Mouse (Mus musculus): ENCODE measurements around the gene Slc48a1. TPM values are rescaled to one million over a fixed set of nuclear protein-coding genes. Genes with fewer than 3 reads are reported as not detected.

Slc48a1 gene
- total and polyA plus RNA-seq, 2 experiments from 2014 or later = 78.8 to 152 TPM

DNA sequence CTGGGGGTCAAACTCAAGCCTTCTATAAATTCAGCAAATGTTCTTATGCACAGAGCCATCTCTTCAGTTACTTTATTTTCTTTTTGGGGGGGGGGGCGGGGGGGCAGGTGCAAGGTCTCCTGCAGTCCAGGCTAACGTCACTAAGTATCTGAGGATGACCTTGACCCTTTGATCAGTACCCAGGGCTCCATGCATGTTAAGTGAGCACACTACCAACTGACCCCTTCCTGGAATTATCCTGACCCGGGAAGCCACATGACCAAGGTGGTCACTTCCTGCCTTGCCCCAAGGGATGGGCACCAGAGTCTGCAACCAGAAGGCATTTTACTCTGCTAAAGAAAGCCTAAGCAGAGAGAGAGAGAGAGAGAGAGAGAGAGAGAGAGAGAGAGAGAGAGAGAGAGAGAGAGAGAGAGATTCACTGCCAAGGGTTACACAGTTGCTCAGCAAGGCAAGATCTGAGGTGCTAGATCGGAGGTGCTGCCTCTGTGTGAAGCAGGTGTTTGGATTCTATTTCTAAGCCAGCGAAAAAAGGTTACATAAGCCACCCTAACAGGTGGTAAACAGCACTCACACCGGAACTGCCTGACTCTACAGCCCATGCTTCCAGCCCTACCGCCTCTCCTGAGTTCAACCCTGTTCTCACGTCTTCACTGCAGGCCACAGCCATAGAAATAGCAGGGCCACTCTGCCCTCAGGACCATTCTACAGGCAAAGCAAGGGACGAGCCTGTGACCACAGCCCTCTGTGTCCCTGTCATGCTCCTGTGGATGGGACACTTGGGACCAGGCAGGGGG, 14.9 kb upstream of the Slc48a1 start:
- Histone ChIP-seq H3K4me3 (ENCODE audit: low read depth, low read length) (no peak overlapping the region), H3K27ac (ENCODE audit: low read depth, low read length) (no peak overlapping the region), H3K4me2 (ENCODE audit: low read depth, low read length, poor library complexity, severe bottlenecking) (no peak overlapping the region; the same call in 1 of the 2 replicates), H3K9me3 (ENCODE audit: low read length) (no peaks in the 10 kb centered on the region), H3K27me3 (ENCODE audit: insufficient read depth, low read length) (no peaks in the 10 kb centered on the region), H3K9ac (replicated peaks; ENCODE audit: low read length, poor library complexity, severe bottlenecking) (no peak overlapping the region), H3K36me3 (ENCODE audit: insufficient read depth, low read length) (peaks cover 17% of the 10 kb centered on the region), H3K4me1 (ENCODE audit: insufficient read depth, low read length) (peaks cover 4% of the 10 kb centered on the region; the same call in 1 of the 2 replicates)
- 72% methylated on average over 9 of the region's 9 CpGs for WGBS
- no peak for TF ChIP-seq CTCF (IDR thresholded peaks at IDR 0.05)
- no peak for DNase-seq (ENCODE audit: low spot score)
- ATAC-seq (ENCODE audit: low FRiP score) = no peak

DNA sequence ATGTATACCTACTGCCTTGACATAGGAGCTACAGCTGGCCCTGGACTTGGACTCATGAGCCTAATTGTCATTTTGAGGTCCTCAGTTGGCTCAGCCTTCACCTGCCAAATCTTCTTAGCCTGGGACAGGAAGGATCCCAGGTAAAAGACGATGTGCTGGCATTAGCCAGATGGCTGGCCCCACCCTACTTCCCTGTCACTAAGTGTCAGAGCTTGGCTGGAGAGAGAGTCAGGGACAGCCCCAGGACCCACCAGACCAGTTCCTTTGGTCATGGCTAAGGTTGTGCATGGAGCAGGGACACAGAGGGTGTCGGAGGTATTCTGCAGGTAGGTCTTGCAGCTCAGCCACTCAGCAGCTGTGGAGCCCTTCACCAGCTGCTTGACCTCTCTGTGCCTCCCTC, 13.8 kb upstream of the Slc48a1 start:
- H3K9ac ChIP-seq (replicated peaks; ENCODE audit: low read length, poor library complexity, severe bottlenecking) = no peak overlapping the region
- TF ChIP-seq CTCF (IDR thresholded peaks at IDR 0.05) = no peak
- WGBS = 90% methylated on average over 2 of the region's 2 CpGs
- ATAC-seq (ENCODE audit: low FRiP score) = no peak
- H3K9me3 ChIP-seq (ENCODE audit: low read length) = no peaks in the 10 kb centered on the region
- H3K36me3 ChIP-seq (ENCODE audit: insufficient read depth, low read length) = peaks cover 10% of the 10 kb centered on the region
- no peak overlapping the region for H3K27ac ChIP-seq (ENCODE audit: low read depth, low read length)
- no peak overlapping the region for H3K4me3 ChIP-seq (ENCODE audit: low read depth, low read length)
- H3K4me2 ChIP-seq (ENCODE audit: low read depth, low read length, poor library complexity, severe bottlenecking) = no peak overlapping the region; the same call in 1 of the 2 replicates
- no peak for DNase-seq (ENCODE audit: low spot score)
- 0 out of 2 replicates have a peak, but pooled peaks cover under 1% of the 10 kb centered on the region for H3K27me3 ChIP-seq (ENCODE audit: insufficient read depth, low read length)
- peaks cover 10% of the 10 kb centered on the region for H3K4me1 ChIP-seq (ENCODE audit: insufficient read depth, low read length)

DNA sequence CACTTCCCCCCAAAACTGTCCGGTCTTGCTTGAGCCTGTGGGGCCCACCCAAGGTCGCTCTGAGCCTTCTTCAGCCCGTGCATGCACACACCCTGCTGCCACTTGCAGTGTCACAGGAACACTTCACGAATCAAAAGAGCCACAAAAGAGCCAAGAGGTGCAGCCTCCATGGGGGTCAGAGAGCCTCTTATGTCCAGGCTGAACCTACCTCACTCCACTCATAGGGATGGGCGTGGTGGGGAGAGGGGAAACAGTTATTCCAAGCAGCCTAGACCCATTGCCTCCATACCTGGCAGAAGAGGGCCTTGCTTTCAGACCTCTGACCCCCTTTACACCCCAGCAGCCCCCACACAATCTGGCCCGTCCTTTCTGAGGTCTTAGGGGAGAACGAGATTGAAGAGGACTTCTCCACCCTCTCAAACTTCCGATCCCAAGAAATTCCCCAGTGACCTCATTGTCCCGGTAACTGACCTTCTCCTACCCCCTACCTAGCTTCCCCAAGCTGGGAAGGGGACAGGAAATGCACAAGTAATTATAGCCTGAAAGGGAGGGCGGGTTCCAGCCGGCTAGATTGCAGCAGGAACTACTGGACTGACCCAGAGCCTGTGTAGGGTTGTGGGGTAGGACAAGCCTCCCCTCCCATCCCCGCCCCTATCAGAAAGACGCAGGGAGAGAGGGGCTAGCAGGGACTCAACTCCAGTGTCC, 13.1 kb upstream of the Slc48a1 start:
- TF ChIP-seq CTCF (IDR thresholded peaks at IDR 0.05) = no peak
- no peak for DNase-seq (ENCODE audit: low spot score)
- peak overlapping the region; percentile 46 for H3K4me3 ChIP-seq (ENCODE audit: low read depth, low read length)
- H3K4me1 ChIP-seq (ENCODE audit: insufficient read depth, low read length) = peaks cover 10% of the 10 kb centered on the region
- H3K9me3 ChIP-seq (ENCODE audit: low read length) = no peaks in the 10 kb centered on the region
- peak overlapping the region; percentile 66 for H3K4me2 ChIP-seq (ENCODE audit: low read depth, low read length, poor library complexity, severe bottlenecking)
- no peak for ATAC-seq (ENCODE audit: low FRiP score)
- H3K9ac ChIP-seq (replicated peaks; ENCODE audit: low read length, poor library complexity, severe bottlenecking) = 0 out of 2 replicates have a peak overlapping the region, but pooled peaks have one; percentile 36
- peaks cover 3% of the 10 kb centered on the region for H3K36me3 ChIP-seq (ENCODE audit: insufficient read depth, low read length)
- 0 out of 2 replicates have a peak, but pooled peaks cover 8% of the 10 kb centered on the region for H3K27me3 ChIP-seq (ENCODE audit: insufficient read depth, low read length)
- H3K27ac ChIP-seq (ENCODE audit: low read depth, low read length) = no peak overlapping the region
- WGBS = 35% methylated on average over 13 of the region's 13 CpGs

DNA sequence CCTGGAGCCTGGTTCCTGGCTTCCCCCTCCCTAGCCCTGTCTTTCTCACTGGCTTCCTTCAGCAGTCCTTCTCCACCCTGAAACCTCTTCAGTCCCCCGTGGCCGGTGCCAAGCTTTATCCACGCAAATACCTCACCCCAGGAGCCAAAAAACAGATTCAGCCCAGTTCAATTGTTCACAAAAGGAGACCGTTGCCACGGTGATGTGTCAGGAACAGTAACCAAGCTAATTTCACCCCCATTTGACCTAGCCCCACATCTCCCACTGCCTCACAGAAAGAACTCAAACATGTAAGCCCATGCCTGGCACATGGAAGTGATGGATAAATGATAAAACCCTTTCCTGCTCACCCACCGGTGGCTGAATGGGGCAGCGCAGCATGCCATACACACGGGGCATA, 12.1 kb upstream of the Slc48a1 start:
- Histone ChIP-seq H3K27ac (ENCODE audit: low read depth, low read length) (peak overlapping the region; percentile 72), H3K27me3 (ENCODE audit: insufficient read depth, low read length) (0 out of 2 replicates have a peak, but pooled peaks cover 9% of the 10 kb centered on the region), H3K9me3 (ENCODE audit: low read length) (no peaks in the 10 kb centered on the region), H3K9ac (replicated peaks; ENCODE audit: low read length, poor library complexity, severe bottlenecking) (peak overlapping the region; percentile 61), H3K36me3 (ENCODE audit: insufficient read depth, low read length) (no peaks in the 10 kb centered on the region), H3K4me3 (ENCODE audit: low read depth, low read length) (peak overlapping the region; percentile 46), H3K4me1 (ENCODE audit: insufficient read depth, low read length) (peaks cover 10% of the 10 kb centered on the region), H3K4me2 (ENCODE audit: low read depth, low read length, poor library complexity, severe bottlenecking) (peak overlapping the region; percentile 66)
- ATAC-seq (ENCODE audit: low FRiP score) (0 out of 2 replicates have a peak, but pooled peaks have one; percentile 20), DNase-seq (ENCODE audit: low spot score) (peak; percentile 75)
- 5% methylated on average over 8 of the region's 8 CpGs for WGBS
- no peak for TF ChIP-seq CTCF (IDR thresholded peaks at IDR 0.05)

DNA sequence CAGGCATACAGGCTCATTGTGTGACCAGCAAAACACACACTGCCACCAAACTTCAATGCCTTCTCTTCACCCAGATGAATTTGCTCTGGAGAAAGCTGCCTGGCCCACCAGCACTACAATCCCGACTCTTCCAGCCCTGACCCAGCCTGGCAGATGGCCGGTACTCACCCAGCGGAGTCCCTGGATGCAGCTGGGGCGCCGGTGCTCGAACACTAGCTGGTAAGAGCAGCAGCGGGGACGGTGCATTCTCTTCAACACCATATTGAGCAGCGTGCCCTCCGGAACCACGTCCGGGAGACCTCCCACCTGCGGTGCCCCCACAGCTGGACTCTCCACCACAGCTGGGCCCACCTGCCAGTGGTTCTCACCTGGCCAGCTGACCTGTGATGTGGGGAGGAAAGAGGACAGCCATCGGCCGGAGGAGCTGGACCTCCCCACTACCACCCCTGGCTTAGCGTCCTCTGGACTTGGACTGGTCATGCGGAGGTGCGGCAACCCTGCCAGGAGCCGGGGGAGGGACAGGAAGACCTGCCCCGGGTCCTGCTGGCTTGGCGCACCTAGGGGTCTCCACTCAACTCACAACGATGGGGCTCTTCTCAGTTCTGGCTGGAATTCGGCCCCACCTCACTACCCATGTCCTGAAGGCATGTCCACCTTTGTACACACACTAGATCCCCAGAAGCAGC, 11.6 kb upstream of the Slc48a1 start:
- peak overlapping the region; percentile 61 for H3K9ac ChIP-seq (replicated peaks; ENCODE audit: low read length, poor library complexity, severe bottlenecking)
- peak overlapping the region; percentile 72 for H3K27ac ChIP-seq (ENCODE audit: low read depth, low read length)
- peak overlapping the region; percentile 46 for H3K4me3 ChIP-seq (ENCODE audit: low read depth, low read length)
- WGBS = 6% methylated on average over 21 of the region's 23 CpGs
- H3K9me3 ChIP-seq (ENCODE audit: low read length) = no peaks in the 10 kb centered on the region
- H3K4me2 ChIP-seq (ENCODE audit: low read depth, low read length, poor library complexity, severe bottlenecking) = peak overlapping the region; percentile 66
- no peaks in the 10 kb centered on the region for H3K36me3 ChIP-seq (ENCODE audit: insufficient read depth, low read length)
- DNase-seq (ENCODE audit: low spot score) = no peak
- TF ChIP-seq CTCF (IDR thresholded peaks at IDR 0.05) = no peak
- ATAC-seq (ENCODE audit: low FRiP score) = 0 out of 2 replicates have a peak, but pooled peaks have one; percentile 10
- peaks cover 10% of the 10 kb centered on the region for H3K4me1 ChIP-seq (ENCODE audit: insufficient read depth, low read length)
- 0 out of 2 replicates have a peak, but pooled peaks cover 9% of the 10 kb centered on the region for H3K27me3 ChIP-seq (ENCODE audit: insufficient read depth, low read length)
